Mouse (Mus musculus): ENCODE data around the gene Itgb1.
A peak's percentile ranks its signal among the peaks of the same experiment; 100 is the strongest.

Gene Itgb1

GRCm38 (mm10) chr8:128685507-128686428 lies at the start of gene Itgb1:
Itgb1 (plus strand) TSS chr8:128685654.
- peak; percentile 85 to 88 for DNase-seq (ENCODE audit: low spot score in 2 of 2)

GRCm38 (mm10) chr8:128643104-128643503 lies 42.4 kb upstream of the Itgb1 start:
- DNase-seq (ENCODE audit: low spot score in 2 of 2): no peak

GRCm38 (mm10) chr8:128645452-128645851 lies 40.0 kb upstream of the Itgb1 start:
- no peak for DNase-seq (ENCODE audit: low spot score in 2 of 2)

GRCm38 (mm10) chr8:128646456-128646855 lies 39.0 kb upstream of the Itgb1 start:
- no peak for DNase-seq (ENCODE audit: low spot score in 2 of 2)

GRCm38 (mm10) chr8:128648071-128648470 lies 37.4 kb upstream of the Itgb1 start:
- no peak for DNase-seq (ENCODE audit: low spot score in 2 of 2)

- no peak for DNase-seq (ENCODE audit: low spot score in 2 of 2)
Measured at GRCm38 (mm10) chr8:128650331-128650855, 35.1 kb upstream of the Itgb1 start.

- DNase-seq (ENCODE audit: low spot score in 2 of 2): peak in 1 of 2 experiments; percentile 73
Measured at GRCm38 (mm10) chr8:128652399-128653109, 32.9 kb upstream of the Itgb1 start.

- DNase-seq (ENCODE audit: low spot score in 2 of 2): no peak
Measured at GRCm38 (mm10) chr8:128653642-128654364, 31.7 kb upstream of the Itgb1 start.

- peak; percentile 50 to 60 for DNase-seq (ENCODE audit: low spot score in 2 of 2)
Measured at GRCm38 (mm10) chr8:128654365-128655099, 30.9 kb upstream of the Itgb1 start.

GRCm38 (mm10) chr8:128662144-128662543 lies 23.3 kb upstream of the Itgb1 start:
- no peak for DNase-seq (ENCODE audit: low spot score in 2 of 2)

- no peak for DNase-seq (ENCODE audit: low spot score in 2 of 2)
Measured at GRCm38 (mm10) chr8:128662696-128663095, 22.8 kb upstream of the Itgb1 start.

GRCm38 (mm10) chr8:128663106-128663505 lies 22.3 kb upstream of the Itgb1 start:
- DNase-seq (ENCODE audit: low spot score in 2 of 2): no peak

- no peak for DNase-seq (ENCODE audit: low spot score in 2 of 2)
Measured at GRCm38 (mm10) chr8:128666576-128667263, 18.7 kb upstream of the Itgb1 start.

- DNase-seq (ENCODE audit: low spot score in 2 of 2): no peak
Measured at GRCm38 (mm10) chr8:128671813-128672212, 13.6 kb upstream of the Itgb1 start.

GRCm38 (mm10) chr8:128672441-128672840 lies 13.0 kb upstream of the Itgb1 start:
- no peak for DNase-seq (ENCODE audit: low spot score in 2 of 2)

- no peak for DNase-seq (ENCODE audit: low spot score in 2 of 2)
Measured at GRCm38 (mm10) chr8:128672950-128673349, 12.5 kb upstream of the Itgb1 start.

GRCm38 (mm10) chr8:128675848-128676629 lies 9.4 kb upstream of the Itgb1 start:
- no peak for DNase-seq (ENCODE audit: low spot score in 2 of 2)

- peak; percentile 23 to 34 for DNase-seq (ENCODE audit: low spot score in 2 of 2)
Measured at GRCm38 (mm10) chr8:128679909-128680308, 5.5 kb upstream of the Itgb1 start.

GRCm38 (mm10) chr8:128680548-128681325 lies 4.7 kb upstream of the Itgb1 start:
- no peak for DNase-seq (ENCODE audit: low spot score in 2 of 2)

Data from frontal cortex, postnatal 36 days (tissue).